Mouse (Mus musculus): ENCODE results near the gene Cracr2b.

- no peak for TF ChIP-seq CTCF (IDR thresholded peaks at IDR 0.05)
- TF ChIP-seq POLR2A (IDR thresholded peaks at IDR 0.05; ENCODE audit: insufficient read depth, low read depth, low read length): 0 out of 2 replicates have a peak, but pooled peaks have one; percentile 35
- no peak for TF ChIP-seq EP300 (IDR thresholded peaks at IDR 0.05; ENCODE audit: insufficient read depth, low read depth, low read length)
Observed at GRCm38 (mm10) chr7:141471236-141471635, 10.3 kb downstream of the Cracr2b start.
